Mouse (Mus musculus): ENCODE data around the gene Krt8. TPM values are rescaled to one million over a fixed set of nuclear protein-coding genes. Genes with fewer than 3 reads are reported as not detected.

The Krt8 gene
- polyA plus RNA-seq, 1 experiment, result 0.20 TPM

GRCm38 (mm10) chr15:101977043-101977726 is 27.1 kb downstream of the Krt8 start:
- no peaks in the 10 kb centered on the region for H3K36me3 ChIP-seq (ENCODE audit: control insufficient read depth, insufficient read depth)
- no peaks in the 10 kb centered on the region for H3K79me3 ChIP-seq (ENCODE audit: low read depth)
- peak; percentile 33 for TF ChIP-seq FOSL1 (IDR thresholded peaks at IDR 0.05; ENCODE audit: insufficient read depth, low read length, poor library complexity, severe bottlenecking)
- no peak for TF ChIP-seq MYOD1 (IDR thresholded peaks at IDR 0.05; ENCODE audit: control insufficient read depth, insufficient read length, low read depth)
- peak; percentile 47 for TF ChIP-seq MAX (IDR thresholded peaks at IDR 0.05)
- H3K79me2 ChIP-seq (ENCODE audit: control insufficient read depth, insufficient read depth), result no peaks in the 10 kb centered on the region
- peaks cover 3% of the 10 kb centered on the region for H3K27me3 ChIP-seq (ENCODE audit: control insufficient read depth, insufficient read depth, insufficient read length)
- peak overlapping the region; percentile 6 for H3ac ChIP-seq (ENCODE audit: control insufficient read depth, insufficient read length, low read depth)
- no peak overlapping the region for H3K4me3 ChIP-seq (ENCODE audit: insufficient read depth, poor library complexity, severe bottlenecking)

DNA sequence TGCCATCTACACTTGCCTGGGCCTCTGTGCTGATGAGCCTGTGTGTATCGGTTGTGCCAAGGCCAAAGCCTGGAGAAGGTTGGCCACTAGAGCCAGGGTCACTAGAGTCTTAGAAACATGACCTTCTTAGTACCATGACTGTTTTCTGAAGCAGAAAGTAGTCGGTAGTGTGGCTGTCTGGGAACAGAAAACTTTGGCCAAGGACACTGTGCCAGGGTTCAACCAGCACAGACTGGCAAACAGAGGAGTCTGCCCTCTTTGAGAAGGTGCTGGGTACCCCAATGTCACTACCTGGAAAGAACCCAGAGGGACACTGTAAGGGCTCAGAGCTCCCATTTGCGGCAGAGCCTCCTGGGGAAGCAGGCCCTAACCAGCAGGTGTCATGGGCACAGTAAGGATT is 27.6 kb downstream of the Krt8 start:
- Histone ChIP-seq H3K79me3 (ENCODE audit: low read depth) (no peaks in the 10 kb centered on the region), H3K4me3 (ENCODE audit: insufficient read depth, poor library complexity, severe bottlenecking) (no peak overlapping the region), H3ac (ENCODE audit: control insufficient read depth, insufficient read length, low read depth) (peak overlapping the region; percentile 22), H3K27me3 (ENCODE audit: control insufficient read depth, insufficient read depth, insufficient read length) (peaks cover 3% of the 10 kb centered on the region), H3K79me2 (ENCODE audit: control insufficient read depth, insufficient read depth) (no peaks in the 10 kb centered on the region), H3K36me3 (ENCODE audit: control insufficient read depth, insufficient read depth) (no peaks in the 10 kb centered on the region)
- TF ChIP-seq CTCF (IDR thresholded peaks at IDR 0.05; ENCODE audit: control insufficient read depth, insufficient read depth, insufficient read length) (no peak), MYOG (IDR thresholded peaks at IDR 0.05; ENCODE audit: control insufficient read depth, extremely low read depth, insufficient read length) (no peak), USF1 (IDR thresholded peaks at IDR 0.05; ENCODE audit: low read depth) (no peak)

GRCm38 (mm10) chr15:101976023-101976422 is 28.3 kb downstream of the Krt8 start:
- TF ChIP-seq USF1 (IDR thresholded peaks at IDR 0.05; ENCODE audit: low read depth) (no peak), CTCF (IDR thresholded peaks at IDR 0.05; ENCODE audit: control insufficient read depth, insufficient read depth, insufficient read length) (no peak), MYOD1 (IDR thresholded peaks at IDR 0.05; ENCODE audit: control insufficient read depth, insufficient read length, low read depth) (no peak), MYOG (IDR thresholded peaks at IDR 0.05; ENCODE audit: control insufficient read depth, extremely low read depth, insufficient read length) (no peak), MAX (IDR thresholded peaks at IDR 0.05) (no peak), CEBPB (IDR thresholded peaks at IDR 0.05; ENCODE audit: low read depth) (no peak), FOSL1 (IDR thresholded peaks at IDR 0.05; ENCODE audit: insufficient read depth, low read length, poor library complexity, severe bottlenecking) (no peak)
- Histone ChIP-seq H3K79me2 (ENCODE audit: control insufficient read depth, insufficient read depth) (no peaks in the 10 kb centered on the region), H3K27me3 (ENCODE audit: control insufficient read depth, insufficient read depth, insufficient read length) (peaks cover 9% of the 10 kb centered on the region), H3K79me3 (ENCODE audit: low read depth) (no peaks in the 10 kb centered on the region), H3K36me3 (ENCODE audit: control insufficient read depth, insufficient read depth) (no peaks in the 10 kb centered on the region), H3K4me3 (ENCODE audit: insufficient read depth, poor library complexity, severe bottlenecking) (no peak overlapping the region), H3ac (ENCODE audit: control insufficient read depth, insufficient read length, low read depth) (no peak overlapping the region)

- H3ac ChIP-seq (ENCODE audit: control insufficient read depth, insufficient read length, low read depth), result no peak overlapping the region
- H3K4me3 ChIP-seq (ENCODE audit: insufficient read depth, poor library complexity, severe bottlenecking), result no peak overlapping the region
- no peaks in the 10 kb centered on the region for H3K36me3 ChIP-seq (ENCODE audit: control insufficient read depth, insufficient read depth)
- H3K27me3 ChIP-seq (ENCODE audit: control insufficient read depth, insufficient read depth, insufficient read length), result peaks cover 11% of the 10 kb centered on the region
- no peak for TF ChIP-seq MAX (IDR thresholded peaks at IDR 0.05)
- TF ChIP-seq MYOD1 (IDR thresholded peaks at IDR 0.05; ENCODE audit: control insufficient read depth, insufficient read length, low read depth), result no peak
- TF ChIP-seq CTCF (IDR thresholded peaks at IDR 0.05; ENCODE audit: control insufficient read depth, insufficient read depth, insufficient read length), result no peak
- no peak for TF ChIP-seq CEBPB (IDR thresholded peaks at IDR 0.05; ENCODE audit: low read depth)
- TF ChIP-seq MYOG (IDR thresholded peaks at IDR 0.05; ENCODE audit: control insufficient read depth, extremely low read depth, insufficient read length), result no peak
- no peak for TF ChIP-seq FOSL1 (IDR thresholded peaks at IDR 0.05; ENCODE audit: insufficient read depth, low read length, poor library complexity, severe bottlenecking)
- TF ChIP-seq USF1 (IDR thresholded peaks at IDR 0.05; ENCODE audit: low read depth), result no peak
- H3K79me3 ChIP-seq (ENCODE audit: low read depth), result no peaks in the 10 kb centered on the region
- H3K79me2 ChIP-seq (ENCODE audit: control insufficient read depth, insufficient read depth), result no peaks in the 10 kb centered on the region
Observed at GRCm38 (mm10) chr15:101974083-101974845, 30.0 kb downstream of the Krt8 start.

- Histone ChIP-seq H3K4me3 (ENCODE audit: insufficient read depth, poor library complexity, severe bottlenecking) (no peak overlapping the region), H3K79me3 (ENCODE audit: low read depth) (no peaks in the 10 kb centered on the region), H3ac (ENCODE audit: control insufficient read depth, insufficient read length, low read depth) (no peak overlapping the region), H3K36me3 (ENCODE audit: control insufficient read depth, insufficient read depth) (no peaks in the 10 kb centered on the region), H3K79me2 (ENCODE audit: control insufficient read depth, insufficient read depth) (no peaks in the 10 kb centered on the region), H3K27me3 (ENCODE audit: control insufficient read depth, insufficient read depth, insufficient read length) (peaks cover 18% of the 10 kb centered on the region)
- no peak for TF ChIP-seq FOSL1 (IDR thresholded peaks at IDR 0.05; ENCODE audit: insufficient read depth, low read length, poor library complexity, severe bottlenecking)
- peak; percentile 62 for TF ChIP-seq MAX (IDR thresholded peaks at IDR 0.05)
- TF ChIP-seq CTCF (IDR thresholded peaks at IDR 0.05; ENCODE audit: control insufficient read depth, insufficient read depth, insufficient read length), result peak; percentile 94
Observed at GRCm38 (mm10) chr15:101973414-101974077, 30.7 kb downstream of the Krt8 start.

Data from C2C12 (cell line).